Mouse (Mus musculus): ENCODE data around the gene Bach1. TPM values are rescaled to one million over a fixed set of nuclear protein-coding genes. Genes with fewer than 3 reads are reported as not detected.

Bach1 gene
- total and polyA plus RNA-seq, 2 experiments: 8.2 to 28.9 TPM

DNA sequence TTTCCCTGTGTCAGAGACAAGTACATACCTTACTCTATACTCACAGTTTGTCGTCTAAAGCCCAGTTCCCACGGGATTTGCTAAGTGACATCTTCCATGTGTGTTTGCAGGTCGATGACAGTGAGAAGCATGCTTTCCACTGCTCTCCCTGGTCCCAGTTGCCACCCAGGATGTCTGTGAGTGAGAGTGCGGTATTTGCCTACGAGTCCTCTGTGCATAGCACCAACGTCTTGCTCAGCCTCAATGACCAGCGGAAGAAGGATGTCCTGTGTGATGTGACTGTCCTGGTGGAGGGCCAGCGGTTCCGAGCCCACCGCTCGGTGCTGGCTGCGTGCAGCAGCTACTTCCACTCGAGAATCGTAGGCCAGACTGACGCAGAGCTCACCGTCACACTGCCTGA lies 16.5 kb downstream of the Bach1 start:
- Histone ChIP-seq H3K9ac (ENCODE audit: low read depth, low read length) (no peak overlapping the region), H3K27ac (replicated peaks; ENCODE audit: insufficient read depth, low read depth, low read length) (no peak overlapping the region), H3K79me2 (ENCODE audit: control insufficient read depth, insufficient read depth, low read length) (peaks cover 61% of the 10 kb centered on the region), H3K36me3 (ENCODE audit: control insufficient read depth, insufficient read depth, low read length) (peaks cover 13% of the 10 kb centered on the region; the same call in 1 of the 2 replicates), H3K27me3 (ENCODE audit: control insufficient read depth, insufficient read depth, low read length) (no peaks in the 10 kb centered on the region), H3K4me3 (ENCODE audit: insufficient read depth, low read depth, low read length) (no peak overlapping the region), H3K4me1 (ENCODE audit: control insufficient read depth, insufficient read depth, low read length) (peaks cover 27% of the 10 kb centered on the region)
- no peak for DNase-seq (ENCODE audit: extremely low read depth, low read depth, low spot score)
- no peak for TF ChIP-seq CTCF (IDR thresholded peaks at IDR 0.05; ENCODE audit: low read depth, low read length)
- TF ChIP-seq POLR2A (IDR thresholded peaks at IDR 0.05; ENCODE audit: extremely low read depth, insufficient read depth, low read length): no peak
- 84% methylated on average over 16 of the region's 16 CpGs for WGBS

- Histone ChIP-seq H3K36me3 (ENCODE audit: control insufficient read depth, insufficient read depth, low read length) (peaks cover 19% of the 10 kb centered on the region), H3K9ac (ENCODE audit: low read depth, low read length) (no peak overlapping the region), H3K4me3 (ENCODE audit: insufficient read depth, low read depth, low read length) (no peak overlapping the region), H3K27ac (replicated peaks; ENCODE audit: insufficient read depth, low read depth, low read length) (no peak overlapping the region), H3K27me3 (ENCODE audit: control insufficient read depth, insufficient read depth, low read length) (no peaks in the 10 kb centered on the region), H3K4me1 (ENCODE audit: control insufficient read depth, insufficient read depth, low read length) (peaks cover 20% of the 10 kb centered on the region), H3K79me2 (ENCODE audit: control insufficient read depth, insufficient read depth, low read length) (peaks cover 58% of the 10 kb centered on the region)
- WGBS: 43% methylated on average over 11 of the region's 11 CpGs
- TF ChIP-seq POLR2A (IDR thresholded peaks at IDR 0.05; ENCODE audit: extremely low read depth, insufficient read depth, low read length): no peak
- TF ChIP-seq CTCF (IDR thresholded peaks at IDR 0.05; ENCODE audit: low read depth, low read length): no peak
- DNase-seq (ENCODE audit: extremely low read depth, low read depth, low spot score): no peak
Measured at GRCm38 (mm10) chr16:87716269-87716668, 17.5 kb downstream of the Bach1 start.

DNA sequence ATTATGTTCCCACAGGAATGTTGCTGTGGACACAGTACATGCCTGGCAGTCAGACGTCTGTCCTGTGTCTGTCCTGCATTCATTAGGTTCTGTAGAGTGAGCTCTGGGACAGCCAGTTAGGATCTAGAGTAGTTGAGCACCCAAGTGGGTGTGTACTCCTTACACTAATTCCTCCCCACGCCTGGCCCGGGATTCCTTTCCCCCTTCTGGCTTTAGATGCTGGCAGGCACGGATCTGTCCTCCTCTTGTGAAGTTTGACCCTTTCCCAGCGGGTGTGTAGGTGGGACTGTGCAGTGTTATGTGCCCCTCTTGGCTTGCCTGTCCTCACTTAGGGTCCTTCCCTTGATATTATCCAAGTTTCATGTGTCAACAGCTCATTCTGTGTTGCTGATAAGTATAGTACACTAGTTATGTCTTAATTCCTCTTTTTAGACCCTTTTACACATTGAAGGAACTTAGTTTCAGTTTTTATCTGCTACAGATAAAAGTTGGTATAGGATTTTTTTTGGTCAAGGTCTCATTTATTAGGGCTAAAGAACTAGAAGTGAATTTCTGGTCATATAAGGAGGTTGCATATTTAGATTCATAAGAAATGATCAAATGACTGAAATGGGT lies 18.4 kb downstream of the Bach1 start:
- no peak for DNase-seq (ENCODE audit: extremely low read depth, low read depth, low spot score)
- WGBS: 48% methylated on average over 5 of the region's 5 CpGs
- Histone ChIP-seq H3K27me3 (ENCODE audit: control insufficient read depth, insufficient read depth, low read length) (no peaks in the 10 kb centered on the region), H3K79me2 (ENCODE audit: control insufficient read depth, insufficient read depth, low read length) (peaks cover 56% of the 10 kb centered on the region), H3K4me1 (ENCODE audit: control insufficient read depth, insufficient read depth, low read length) (peaks cover 18% of the 10 kb centered on the region), H3K4me3 (ENCODE audit: insufficient read depth, low read depth, low read length) (no peak overlapping the region), H3K9ac (ENCODE audit: low read depth, low read length) (no peak overlapping the region), H3K36me3 (ENCODE audit: control insufficient read depth, insufficient read depth, low read length) (peaks cover 23% of the 10 kb centered on the region), H3K27ac (replicated peaks; ENCODE audit: insufficient read depth, low read depth, low read length) (no peak overlapping the region)
- TF ChIP-seq CTCF (IDR thresholded peaks at IDR 0.05; ENCODE audit: low read depth, low read length) (no peak), POLR2A (IDR thresholded peaks at IDR 0.05; ENCODE audit: extremely low read depth, insufficient read depth, low read length) (no peak)

DNA sequence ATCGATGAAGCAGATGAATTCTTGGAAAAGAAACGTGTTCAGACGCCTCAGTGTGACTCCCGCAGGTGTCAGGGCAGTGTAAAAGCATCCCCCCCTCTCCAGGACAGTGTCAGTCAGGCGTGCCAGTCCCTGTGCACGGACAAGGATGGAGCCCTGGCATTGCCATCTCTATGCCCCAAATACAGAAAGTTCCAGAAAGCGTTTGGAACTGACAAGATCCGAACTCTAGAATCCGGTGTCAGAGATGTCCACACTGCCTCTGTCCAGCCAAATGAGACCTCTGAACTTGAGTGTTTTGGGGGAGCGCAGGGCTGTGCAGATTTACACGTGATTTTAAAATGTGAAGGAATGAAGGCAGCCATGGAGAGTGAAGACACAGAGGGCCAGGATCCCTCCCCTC lies 20.3 kb downstream of the Bach1 start:
- Histone ChIP-seq H3K27ac (replicated peaks; ENCODE audit: insufficient read depth, low read depth, low read length) (no peak overlapping the region), H3K79me2 (ENCODE audit: control insufficient read depth, insufficient read depth, low read length) (peaks cover 42% of the 10 kb centered on the region), H3K9ac (ENCODE audit: low read depth, low read length) (no peak overlapping the region), H3K36me3 (ENCODE audit: control insufficient read depth, insufficient read depth, low read length) (peaks cover 34% of the 10 kb centered on the region), H3K27me3 (ENCODE audit: control insufficient read depth, insufficient read depth, low read length) (no peaks in the 10 kb centered on the region), H3K4me3 (ENCODE audit: insufficient read depth, low read depth, low read length) (no peak overlapping the region), H3K4me1 (ENCODE audit: control insufficient read depth, insufficient read depth, low read length) (peaks cover 4% of the 10 kb centered on the region)
- DNase-seq (ENCODE audit: extremely low read depth, low read depth, low spot score): no peak
- TF ChIP-seq POLR2A (IDR thresholded peaks at IDR 0.05; ENCODE audit: extremely low read depth, insufficient read depth, low read length) (no peak), CTCF (IDR thresholded peaks at IDR 0.05; ENCODE audit: low read depth, low read length) (no peak)
- WGBS: 92% methylated on average over 11 of the region's 11 CpGs

DNA sequence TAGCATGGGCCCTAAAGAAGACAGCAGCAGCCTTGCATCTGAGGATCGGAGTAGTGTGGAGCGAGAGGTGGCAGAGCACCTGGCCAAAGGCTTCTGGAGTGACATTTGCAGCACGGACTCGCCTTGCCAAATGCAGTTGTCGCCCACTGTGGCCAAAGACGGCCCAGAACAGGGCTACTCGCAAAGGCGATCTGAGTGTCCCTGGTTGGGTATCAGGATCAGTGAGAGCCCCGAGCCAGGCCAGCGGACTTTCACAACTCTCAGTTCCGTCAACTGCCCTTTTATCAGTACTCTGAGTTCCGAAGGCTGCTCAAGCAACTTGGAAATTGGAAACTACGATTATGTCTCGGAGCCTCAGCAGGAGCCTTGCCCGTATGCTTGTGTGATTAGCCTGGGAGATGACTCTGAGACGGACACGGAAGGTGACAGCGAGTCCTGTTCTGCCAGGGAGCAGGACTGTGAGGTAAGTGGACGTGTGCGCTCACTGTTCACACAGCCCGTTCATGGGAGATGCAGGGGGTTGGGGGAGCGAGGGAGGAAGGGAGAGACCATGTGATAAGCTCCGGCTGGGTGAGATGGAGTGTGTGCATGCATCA lies 21.0 kb downstream of the Bach1 start:
- DNase-seq (ENCODE audit: extremely low read depth, low read depth, low spot score): no peak
- TF ChIP-seq POLR2A (IDR thresholded peaks at IDR 0.05; ENCODE audit: extremely low read depth, insufficient read depth, low read length): no peak
- TF ChIP-seq CTCF (IDR thresholded peaks at IDR 0.05; ENCODE audit: low read depth, low read length): no peak
- Histone ChIP-seq H3K36me3 (ENCODE audit: control insufficient read depth, insufficient read depth, low read length) (peaks cover 35% of the 10 kb centered on the region), H3K9ac (ENCODE audit: low read depth, low read length) (no peak overlapping the region), H3K27me3 (ENCODE audit: control insufficient read depth, insufficient read depth, low read length) (no peaks in the 10 kb centered on the region), H3K79me2 (ENCODE audit: control insufficient read depth, insufficient read depth, low read length) (peaks cover 34% of the 10 kb centered on the region), H3K4me3 (ENCODE audit: insufficient read depth, low read depth, low read length) (no peak overlapping the region), H3K27ac (replicated peaks; ENCODE audit: insufficient read depth, low read depth, low read length) (no peak overlapping the region), H3K4me1 (ENCODE audit: control insufficient read depth, insufficient read depth, low read length) (peaks cover 3% of the 10 kb centered on the region)
- WGBS: 93% methylated on average over 23 of the region's 23 CpGs

- no peak for TF ChIP-seq POLR2A (IDR thresholded peaks at IDR 0.05; ENCODE audit: extremely low read depth, insufficient read depth, low read length)
- no peak for TF ChIP-seq CTCF (IDR thresholded peaks at IDR 0.05; ENCODE audit: low read depth, low read length)
- Histone ChIP-seq H3K36me3 (ENCODE audit: control insufficient read depth, insufficient read depth, low read length) (peaks cover 40% of the 10 kb centered on the region), H3K79me2 (ENCODE audit: control insufficient read depth, insufficient read depth, low read length) (peaks cover 25% of the 10 kb centered on the region), H3K9ac (ENCODE audit: low read depth, low read length) (no peak overlapping the region), H3K27ac (replicated peaks; ENCODE audit: insufficient read depth, low read depth, low read length) (no peak overlapping the region), H3K4me1 (ENCODE audit: control insufficient read depth, insufficient read depth, low read length) (peaks cover under 1% of the 10 kb centered on the region), H3K27me3 (ENCODE audit: control insufficient read depth, insufficient read depth, low read length) (no peaks in the 10 kb centered on the region), H3K4me3 (ENCODE audit: insufficient read depth, low read depth, low read length) (no peak overlapping the region)
- DNase-seq (ENCODE audit: extremely low read depth, low read depth, low spot score): no peak
- 95% methylated on average over 24 of the region's 24 CpGs for WGBS
Measured at GRCm38 (mm10) chr16:87720851-87721409, 22.2 kb downstream of the Bach1 start.
